Mouse (Mus musculus) heart, embryonic 12.5 days (tissue): ENCODE data around the gene Manba. TPM values are rescaled to one million over a fixed set of nuclear protein-coding genes. Genes with fewer than 3 reads are reported as not detected.

Experiments
- ATAC-seq: fragments of 200-750 bp; cut with Nextera tagmentation; 2 replicates; pipeline ENCODE4 v1.8.0; 2017; ENCODE audit warnings: moderate TSS enrichment, moderate library complexity; ENCODE audit not compliant: insufficient number of reproducible peaks, low FRiP score
- H3K27ac ChIP-seq: fragments of 300-500 bp; sonication (generic); 2 replicates; pipeline ENCODE4 v1.5.1; 2016; ENCODE audit warnings: mild to moderate bottlenecking, moderate library complexity; ENCODE audit not compliant: poor library complexity, severe bottlenecking
- H3K27me3 ChIP-seq: fragments of 300-500 bp; sonication (generic); replicated peaks from 2 replicates; pipeline ENCODE4 v1.6.1; 2016; ENCODE audit warnings: mild to moderate bottlenecking, moderate library complexity
- H3K36me3 ChIP-seq: fragments of 300-500 bp; sonication (generic); 2 replicates; pipeline ENCODE4 v1.6.1; 2016; ENCODE audit warnings: mild to moderate bottlenecking, moderate library complexity
- H3K4me1 ChIP-seq: fragments of 300-500 bp; sonication (generic); replicated peaks from 2 replicates; pipeline ENCODE4 v1.6.1; 2016; ENCODE audit warnings: mild to moderate bottlenecking
- H3K4me2 ChIP-seq: fragments of 300-500 bp; sonication (generic); 2 replicates; pipeline ENCODE4 v1.6.1; 2016; ENCODE audit warnings: mild to moderate bottlenecking, moderate library complexity
- H3K4me3 ChIP-seq: fragments of 300-500 bp; sonication (generic); 2 replicates; pipeline ENCODE4 v1.5.1; 2016; ENCODE audit warnings: mild to moderate bottlenecking
- H3K9ac ChIP-seq: fragments of 300-500 bp; sonication (generic); 2 replicates; pipeline ENCODE4 v1.6.1; 2016; ENCODE audit warnings: mild to moderate bottlenecking, moderate library complexity
- H3K9me3 ChIP-seq: fragments of 300-500 bp; sonication (generic); replicated peaks from 2 replicates; pipeline ENCODE4 v1.6.1; 2016; ENCODE audit warnings: mild to moderate bottlenecking, moderate library complexity
- WGBS: fragments of 180-500 bp; shearing (Covaris S2); methylation state at CpG from one replicate; pipeline ENCODE4 v1.1.7; 2016; 5-methylcytosine and 5-hydroxymethylcytosine counted together
- polyA plus RNA-seq: library from polyadenylated mRNA; unstranded; fragments of >200 nt; fragmentation: Nextera tagmentation; extraction: Ambion mirVana; gene quantifications from 2 replicates; pipeline ENCODE4 v1.2.1, GENCODE M21; 2016

Gene Manba
- polyA plus RNA-seq, 1 experiment from 2014 or later: 43.7 TPM

DNA sequence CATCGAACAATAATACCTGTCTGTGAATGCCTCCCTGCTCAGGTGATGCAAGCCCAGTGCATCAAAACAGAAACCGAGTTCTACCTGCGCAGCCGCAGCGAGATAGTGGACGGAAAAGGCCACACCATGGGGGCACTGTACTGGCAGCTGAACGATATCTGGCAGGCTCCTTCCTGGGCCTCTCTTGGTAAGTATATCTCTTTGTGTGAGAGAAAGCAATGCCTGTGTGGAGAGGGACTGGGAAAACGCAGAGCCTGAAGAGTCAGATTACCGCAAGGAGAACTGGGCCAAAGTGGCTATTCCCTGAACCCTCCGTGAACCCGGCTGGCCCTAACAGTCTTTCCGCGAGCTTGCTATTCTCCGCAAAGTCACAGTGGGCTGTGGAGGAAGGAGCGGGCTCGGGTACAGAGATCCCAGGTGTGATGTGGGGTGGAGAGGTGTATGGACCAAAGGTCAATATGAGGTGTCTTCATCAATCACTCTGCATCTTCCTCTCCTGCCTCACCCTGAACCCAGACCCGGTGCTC lies 77.8 kb downstream of the Manba start:
- peak overlapping the region; percentile 31 for H3K27ac ChIP-seq
- 0 out of 2 replicates have a peak, but pooled peaks have one; percentile 15 for ATAC-seq

DNA sequence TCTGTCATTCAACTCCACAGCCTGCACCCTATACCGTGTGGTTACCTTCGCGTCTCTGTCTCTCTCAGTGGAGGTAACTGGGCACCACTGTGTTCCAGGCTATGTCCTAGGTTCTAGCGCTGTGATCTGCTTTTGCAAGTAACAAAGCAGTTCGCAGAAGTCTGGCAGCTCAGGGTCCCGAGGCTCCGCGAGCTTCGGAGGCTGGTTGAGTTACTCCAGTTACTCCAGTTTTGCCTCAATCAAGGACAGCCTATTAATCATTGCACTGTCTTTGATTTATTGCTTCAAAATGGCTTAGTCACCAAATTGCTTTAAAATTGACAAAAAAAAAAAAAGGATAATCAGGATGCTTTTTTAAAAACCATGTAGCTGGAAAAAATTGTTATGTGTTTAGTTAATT lies 79.3 kb downstream of the Manba start:
- no peaks in the 10 kb centered on the region for H3K9me3 ChIP-seq
- no peaks in the 10 kb centered on the region for H3K27me3 ChIP-seq
- H3K9ac ChIP-seq: no peak overlapping the region
- no peak overlapping the region for H3K4me3 ChIP-seq
- peaks cover 23% of the 10 kb centered on the region for H3K4me1 ChIP-seq
- WGBS: 86% methylated on average over 9 of the region's 9 CpGs
- peaks cover 10% of the 10 kb centered on the region for H3K36me3 ChIP-seq
- no peak for ATAC-seq
- no peak overlapping the region for H3K4me2 ChIP-seq
- no peak overlapping the region for H3K27ac ChIP-seq

More for the DNA sequence above, 77.8 kb downstream of the Manba start:
- Histone ChIP-seq H3K4me2 (no peak overlapping the region), H3K36me3 (peaks cover 15% of the 10 kb centered on the region), H3K9ac (no peak overlapping the region), H3K27me3 (no peaks in the 10 kb centered on the region), H3K4me3 (no peak overlapping the region), H3K9me3 (no peaks in the 10 kb centered on the region), H3K4me1 (peaks cover 16% of the 10 kb centered on the region)
- 54% methylated on average over 17 of the region's 17 CpGs for WGBS

- H3K36me3 ChIP-seq: peaks cover 12% of the 10 kb centered on the region
- 79% methylated on average over 4 of the region's 4 CpGs for WGBS
- ATAC-seq: no peak
Observed at GRCm38 (mm10) chr3:135565306-135565705, 79.9 kb downstream of the Manba start.

GRCm38 (mm10) chr3:135567888-135568287 lies 82.5 kb downstream of the Manba start:
- Histone ChIP-seq H3K27me3 (no peaks in the 10 kb centered on the region), H3K4me2 (no peak overlapping the region), H3K36me3 (peaks cover 19% of the 10 kb centered on the region), H3K4me3 (no peak overlapping the region), H3K9me3 (no peaks in the 10 kb centered on the region), H3K4me1 (peaks cover 23% of the 10 kb centered on the region), H3K9ac (no peak overlapping the region), H3K27ac (no peak overlapping the region)
- ATAC-seq: no peak
- WGBS: 35% methylated on average over 6 of the region's 6 CpGs

More at GRCm38 (mm10) chr3:135565306-135565705, 79.9 kb downstream of the Manba start:
- no peak overlapping the region for H3K27ac ChIP-seq
- peaks cover 23% of the 10 kb centered on the region for H3K4me1 ChIP-seq
- H3K4me3 ChIP-seq: no peak overlapping the region
- H3K4me2 ChIP-seq: no peak overlapping the region
- H3K9me3 ChIP-seq: no peaks in the 10 kb centered on the region
- H3K27me3 ChIP-seq: no peaks in the 10 kb centered on the region
- no peak overlapping the region for H3K9ac ChIP-seq

- Histone ChIP-seq H3K36me3 (peaks cover 18% of the 10 kb centered on the region), H3K9ac (no peak overlapping the region), H3K27ac (peak overlapping the region; percentile 37; the same call in 1 of the 2 replicates), H3K9me3 (no peaks in the 10 kb centered on the region), H3K4me3 (no peak overlapping the region), H3K4me2 (no peak overlapping the region), H3K27me3 (no peaks in the 10 kb centered on the region), H3K4me1 (peaks cover 23% of the 10 kb centered on the region)
- ATAC-seq: no peak
- WGBS: 42% methylated on average over 5 of the region's 5 CpGs
Observed at GRCm38 (mm10) chr3:135568633-135569032, 83.2 kb downstream of the Manba start.

GRCm38 (mm10) chr3:135571540-135571939 lies 86.1 kb downstream of the Manba start:
- Histone ChIP-seq H3K4me2 (no peak overlapping the region), H3K4me3 (no peak overlapping the region), H3K9me3 (no peaks in the 10 kb centered on the region), H3K27me3 (no peaks in the 10 kb centered on the region), H3K36me3 (peaks cover 15% of the 10 kb centered on the region), H3K27ac (no peak overlapping the region), H3K9ac (no peak overlapping the region), H3K4me1 (peaks cover 37% of the 10 kb centered on the region)
- 61% methylated on average over 13 of the region's 13 CpGs for WGBS
- no peak for ATAC-seq

DNA sequence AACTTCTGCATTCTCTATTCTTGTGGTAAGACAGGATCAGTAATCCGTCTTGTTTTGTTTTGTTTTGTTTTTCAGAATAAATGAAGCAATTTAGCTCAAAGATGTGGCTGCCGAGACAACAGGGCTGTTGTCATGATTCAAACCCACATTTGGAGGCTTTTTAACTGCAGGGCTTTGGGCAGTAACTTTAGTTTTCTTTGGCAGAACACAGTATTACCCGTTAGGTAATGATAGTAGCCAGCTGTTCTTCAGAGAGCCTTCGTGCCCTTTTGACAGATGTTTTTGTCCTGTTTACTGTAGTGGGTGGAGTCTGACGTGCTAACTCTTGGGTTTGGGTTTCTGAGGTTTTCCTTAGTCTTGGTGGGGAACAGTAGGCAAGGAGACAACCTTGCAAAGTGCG lies 87.6 kb downstream of the Manba start:
- H3K27ac ChIP-seq: no peak overlapping the region
- no peak overlapping the region for H3K9ac ChIP-seq
- no peak overlapping the region for H3K4me3 ChIP-seq
- H3K4me2 ChIP-seq: no peak overlapping the region
- peaks cover 30% of the 10 kb centered on the region for H3K4me1 ChIP-seq
- H3K36me3 ChIP-seq: peaks cover 9% of the 10 kb centered on the region
- ATAC-seq: no peak
- no peaks in the 10 kb centered on the region for H3K27me3 ChIP-seq
- 52% methylated on average over 6 of the region's 6 CpGs for WGBS
- H3K9me3 ChIP-seq: no peaks in the 10 kb centered on the region

- Histone ChIP-seq H3K4me2 (no peak overlapping the region), H3K9ac (no peak overlapping the region), H3K4me1 (peaks cover 37% of the 10 kb centered on the region), H3K27ac (no peak overlapping the region), H3K4me3 (no peak overlapping the region), H3K27me3 (no peaks in the 10 kb centered on the region), H3K9me3 (no peaks in the 10 kb centered on the region), H3K36me3 (peaks cover 9% of the 10 kb centered on the region)
- 63% methylated on average over 3 of the region's 3 CpGs for WGBS
- no peak for ATAC-seq
Observed at GRCm38 (mm10) chr3:135575126-135575525, 89.7 kb downstream of the Manba start.

DNA sequence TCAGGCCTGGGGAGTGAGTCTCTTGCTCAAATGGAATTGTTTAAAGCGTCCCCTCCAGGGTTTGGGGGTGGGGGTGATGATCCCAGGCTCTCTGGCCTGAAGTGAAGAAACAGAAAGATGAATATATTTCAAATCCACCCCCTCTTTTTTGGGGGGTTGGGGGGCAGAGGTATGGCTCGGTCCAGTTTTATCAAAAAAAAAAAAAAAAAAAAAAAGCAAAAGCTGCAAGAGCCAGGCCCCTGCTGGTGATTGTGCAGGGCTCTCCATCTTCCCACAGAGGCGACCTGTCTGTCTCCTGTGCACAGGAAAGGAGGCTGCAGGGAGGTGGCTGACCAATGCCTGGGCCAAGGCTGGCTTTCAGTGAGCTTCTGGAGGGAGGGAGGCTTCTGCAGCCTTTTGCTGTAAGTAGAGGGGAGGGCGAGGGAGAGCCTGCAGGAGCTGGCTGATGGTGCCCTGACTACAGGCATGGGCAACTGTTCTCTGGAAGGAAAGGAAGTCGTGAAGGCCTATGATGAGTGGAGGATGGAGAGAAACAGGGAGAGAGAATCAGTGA lies 93.3 kb downstream of the Manba start:
- H3K27ac ChIP-seq: peak overlapping the region; percentile 87

GRCm38 (mm10) chr3:135579179-135579578 lies 93.8 kb downstream of the Manba start:
- Histone ChIP-seq H3K4me3 (no peak overlapping the region), H3K27me3 (no peaks in the 10 kb centered on the region), H3K4me2 (no peak overlapping the region), H3K36me3 (peaks cover 8% of the 10 kb centered on the region), H3K9me3 (no peaks in the 10 kb centered on the region), H3K9ac (no peak overlapping the region), H3K27ac (peak overlapping the region; percentile 87), H3K4me1 (peaks cover 46% of the 10 kb centered on the region)
- ATAC-seq: peak; percentile 61; the same call in 1 of the 2 replicates
- WGBS: 49% methylated on average over 4 of the region's 4 CpGs

More for the DNA sequence above, 93.3 kb downstream of the Manba start:
- Histone ChIP-seq H3K4me3 (no peak overlapping the region), H3K4me2 (no peak overlapping the region), H3K9ac (no peak overlapping the region), H3K36me3 (0 out of 2 replicates have a peak, but pooled peaks cover 4% of the 10 kb centered on the region), H3K27me3 (no peaks in the 10 kb centered on the region), H3K9me3 (no peaks in the 10 kb centered on the region), H3K4me1 (peaks cover 51% of the 10 kb centered on the region)
- ATAC-seq: no peak
- whole genome bisulfite sequencing: 47% methylated on average over 5 of the region's 5 CpGs

DNA sequence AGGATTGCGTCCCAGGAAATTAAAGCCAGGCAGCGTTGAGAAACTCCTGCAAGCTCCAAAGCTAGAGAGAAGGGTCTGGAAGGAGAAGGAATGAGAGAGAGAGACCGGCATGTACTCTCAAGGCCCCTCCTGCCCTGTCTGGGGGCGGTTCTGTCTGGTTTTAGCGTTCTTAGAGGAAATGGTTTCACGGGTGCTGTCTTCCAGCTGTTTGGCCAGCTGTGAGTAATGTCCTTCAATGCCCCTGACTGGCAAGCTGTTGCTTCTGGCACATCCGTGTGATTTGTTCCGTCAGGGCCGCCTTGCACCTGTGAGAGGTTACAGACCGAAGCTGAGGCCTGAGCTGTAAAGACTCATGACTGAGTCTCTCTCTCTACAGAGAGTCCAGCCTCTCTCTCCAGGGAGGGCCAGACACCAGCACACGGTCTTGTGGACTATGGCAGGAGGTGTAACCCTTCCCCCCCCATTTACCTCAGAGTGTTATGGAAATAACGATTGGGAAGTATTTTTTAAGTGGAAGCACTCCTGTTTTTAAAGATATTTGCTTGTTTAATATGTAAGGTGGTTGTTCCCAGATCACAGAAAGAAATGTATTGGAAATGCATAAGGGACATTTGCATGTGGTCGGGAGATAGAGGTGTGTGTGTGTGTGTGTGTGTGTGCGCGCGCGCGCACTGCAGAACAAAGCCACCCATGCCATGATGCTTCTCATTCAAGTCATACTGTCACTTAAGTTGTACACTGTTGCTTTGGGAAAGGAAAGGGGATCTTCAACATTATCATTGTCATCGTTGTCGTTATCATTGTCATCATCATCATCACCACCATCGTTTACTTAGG lies 95.2 kb downstream of the Manba start:
- H3K9me3 ChIP-seq: no peaks in the 10 kb centered on the region
- H3K4me3 ChIP-seq: no peak overlapping the region
- H3K9ac ChIP-seq: no peak overlapping the region
- no peak overlapping the region for H3K4me2 ChIP-seq
- ATAC-seq: no peak
- H3K4me1 ChIP-seq: peaks cover 45% of the 10 kb centered on the region
- H3K36me3 ChIP-seq: peaks cover 18% of the 10 kb centered on the region
- H3K27ac ChIP-seq: no peak overlapping the region
- H3K27me3 ChIP-seq: no peaks in the 10 kb centered on the region
- 72% methylated on average over 21 of the region's 21 CpGs for WGBS
